Mouse (Mus musculus) WW6 (cell line): ENCODE measurements around the gene Ssbp1.

ENCODE experiments used
- DNase-seq: peaks from one replicate; pipeline ENCODE4 v3.0.0-alpha.2; 2013; ENCODE audit warnings: low read depth, low spot score

The Ssbp1 gene

GRCm38 (mm10) chr6:40454436-40455041 lies 16.6 kb upstream of the Ssbp1 start:
- no peak for DNase-seq

- DNase-seq = no peak
Measured at GRCm38 (mm10) chr6:40465710-40466109, 5.4 kb upstream of the Ssbp1 start.

GRCm38 (mm10) chr6:40471720-40472010 lies 513 bp downstream of the Ssbp1 start:
- DNase-seq = no peak

- DNase-seq = no peak
Measured at GRCm38 (mm10) chr6:40476132-40476531, 5.0 kb downstream of the Ssbp1 start.

- DNase-seq = no peak
Measured at GRCm38 (mm10) chr6:40479705-40480104, 8.6 kb downstream of the Ssbp1 start.

GRCm38 (mm10) chr6:40482318-40482717 lies 11.2 kb downstream of the Ssbp1 start:
- no peak for DNase-seq

GRCm38 (mm10) chr6:40490933-40491332 lies 19.8 kb downstream of the Ssbp1 start, which contains the start of gene Tas2r137:
Gene Tas2r137, plus strand, starts transcription at chr6:40491233.
- no peak for DNase-seq

GRCm38 (mm10) chr6:40493229-40493628 lies 22.1 kb downstream of the Ssbp1 start, which contains the start of gene Tas2r108:
Gene Tas2r108, plus strand, starts transcription at chr6:40493529.
- no peak for DNase-seq

GRCm38 (mm10) chr6:40519408-40519807 lies 48.3 kb downstream of the Ssbp1 start, which contains the start of gene Prss37:
Gene Prss37, minus strand, starts transcription at chr6:40519508.
- DNase-seq = no peak
